Mouse (Mus musculus) cerebellum, adult 18-20 months (tissue): ENCODE data around the gene Nxpe5.

Experiments
- DNase-seq, 2 experiments: peaks; one replicate each; pipeline ENCODE4 v3.0.0; 2021

Nxpe5 gene

GRCm38 (mm10) chr5:138279585-138280424 lies 54.1 kb downstream of the Nxpe5 start, which contains the start of the genes Gm43720, Gpc2 and Stag3:
Gene Gm43720 (minus strand): TSS chr5:138279958.
Gene Gpc2 (minus strand): TSS chr5:138280005.
Gene Stag3 (plus strand): TSS chr5:138280240.
- DNase-seq, result peak; percentile 44 to 46

GRCm38 (mm10) chr5:138280425-138280768 lies 54.7 kb downstream of the Nxpe5 start:
- DNase-seq, result no peak

GRCm38 (mm10) chr5:138280829-138281228 lies 55.1 kb downstream of the Nxpe5 start:
- no peak for DNase-seq

GRCm38 (mm10) chr5:138281798-138282197 lies 56.1 kb downstream of the Nxpe5 start:
- DNase-seq, result no peak

GRCm38 (mm10) chr5:138283540-138283939 lies 57.8 kb downstream of the Nxpe5 start:
- DNase-seq, result no peak

GRCm38 (mm10) chr5:138287861-138288260 lies 62.2 kb downstream of the Nxpe5 start:
- DNase-seq, result no peak

- no peak for DNase-seq
These were observed 65.9 kb downstream of the Nxpe5 start for GRCm38 (mm10) chr5:138291638-138292037.

GRCm38 (mm10) chr5:138294158-138294557 lies 68.5 kb downstream of the Nxpe5 start:
- no peak for DNase-seq

- DNase-seq, result no peak
These were observed 73.9 kb downstream of the Nxpe5 start for GRCm38 (mm10) chr5:138299613-138300012.
